Mouse (Mus musculus): ENCODE results near the gene Crnkl1. TPM values are rescaled to one million over a fixed set of nuclear protein-coding genes. Genes with fewer than 3 reads are reported as not detected.
A peak's percentile ranks its signal among the peaks of the same experiment; 100 is the strongest.
"Not testable (repeated sequence)": the region's sequence is repeated elsewhere in the genome, so short reads cannot be mapped to it uniquely, and the experiment has no call there.

Crnkl1 gene
- total RNA-seq, 1 experiment: 35.0 TPM

GRCm38 (mm10) chr2:145903061-145903901 lies 31.5 kb downstream of the Crnkl1 start:
- Histone ChIP-seq H3K27ac (ENCODE audit: insufficient read depth, low read depth, low read length, poor library complexity, severe bottlenecking) (peak overlapping the region; percentile 72), H3K4me3 (ENCODE audit: insufficient read depth in 1 of 2, low read depth in 1 of 2, low read length in 2 of 2, poor library complexity in 1 of 2, severe bottlenecking in 1 of 2) (peak overlapping the region; percentile 90 to 92), H3K4me1 (ENCODE audit: control insufficient read depth in 2 of 2, insufficient read depth in 2 of 2, low read length in 2 of 2, poor library complexity in 1 of 2) (peaks cover 6 to 15% of the 10 kb centered on the region in 2 experiments; a peak in 3 of 4 replicates), H3K36me3 (ENCODE audit: control insufficient read depth, insufficient read depth, low read length, poor library complexity, severe bottlenecking) (peaks cover 7% of the 10 kb centered on the region), H3K9me3 (ENCODE audit: control insufficient read depth, insufficient read depth, low read depth, low read length) (no peaks in the 10 kb centered on the region), H3K9ac (ENCODE audit: insufficient read depth, low read depth, low read length, poor library complexity, severe bottlenecking) (peak overlapping the region; percentile 93)
- peak; percentile 81 for DNase-seq (ENCODE audit: low read depth, low spot score)
- in situ Hi-C loops (cut with MboI; ENCODE audit: low sequenced_read_pairs in 2 of 2, unreplicated experiment in 2 of 2): no loop called here
- TF ChIP-seq MAFK (IDR thresholded peaks at IDR 0.05; ENCODE audit: insufficient read depth, low read depth, low read length) (no peak), ZNF384 (IDR thresholded peaks at IDR 0.05; ENCODE audit: low read depth, low read length) (peak; percentile 60), HCFC1 (IDR thresholded peaks at IDR 0.05; ENCODE audit: borderline replicate concordance, insufficient read depth, low read length) (peak; percentile 80), CHD2 (IDR thresholded peaks at IDR 0.05; ENCODE audit: low read depth, low read length) (peak; percentile 67; the same call in 1 of the 2 replicates), ZC3H11A (IDR thresholded peaks at IDR 0.05; ENCODE audit: borderline replicate concordance, low read depth, low read length) (no peak)

- in situ Hi-C loops (cut with MboI; ENCODE audit: low sequenced_read_pairs in 2 of 2, unreplicated experiment in 2 of 2): no loop called here
- Histone ChIP-seq H3K4me1 (ENCODE audit: control insufficient read depth in 2 of 2, insufficient read depth in 2 of 2, low read length in 2 of 2, poor library complexity in 1 of 2) (peaks cover 6 to 16% of the 10 kb centered on the region in 2 experiments; a peak in 3 of 4 replicates), H3K9me3 (ENCODE audit: control insufficient read depth, insufficient read depth, low read depth, low read length) (no peaks in the 10 kb centered on the region), H3K9ac (ENCODE audit: insufficient read depth, low read depth, low read length, poor library complexity, severe bottlenecking) (no peak within 1 kb of the TSS), H3K4me3 (ENCODE audit: insufficient read depth in 1 of 2, low read depth in 1 of 2, low read length in 2 of 2, poor library complexity in 1 of 2, severe bottlenecking in 1 of 2) (peak within 1 kb of the TSS in 1 of 2 experiments; percentile 92; a peak in 2 of 4 replicates), H3K36me3 (ENCODE audit: control insufficient read depth, insufficient read depth, low read length, poor library complexity, severe bottlenecking) (peaks cover 3% of the 10 kb centered on the region), H3K27ac (ENCODE audit: insufficient read depth, low read depth, low read length, poor library complexity, severe bottlenecking) (no peak within 1 kb of the TSS; the same call in 1 of the 2 replicates)
- no peak for DNase-seq (ENCODE audit: low read depth, low spot score)
- no peak for TF ChIP-seq HCFC1 (IDR thresholded peaks at IDR 0.05; ENCODE audit: borderline replicate concordance, insufficient read depth, low read length)
- TF ChIP-seq MAFK (IDR thresholded peaks at IDR 0.05; ENCODE audit: insufficient read depth, low read depth, low read length): no peak
- TF ChIP-seq ZC3H11A (IDR thresholded peaks at IDR 0.05; ENCODE audit: borderline replicate concordance, low read depth, low read length): no peak
- no peak for TF ChIP-seq ZNF384 (IDR thresholded peaks at IDR 0.05; ENCODE audit: low read depth, low read length)
- no peak for TF ChIP-seq CHD2 (IDR thresholded peaks at IDR 0.05; ENCODE audit: low read depth, low read length)
Measured at GRCm38 (mm10) chr2:145901861-145902260, 33.0 kb downstream of the Crnkl1 start, which contains the start of gene Naa20. TSS of gene Naa20 (plus strand) at chr2:145902099.

GRCm38 (mm10) chr2:145900318-145900717 lies 34.5 kb downstream of the Crnkl1 start:
- peak overlapping the region; percentile 89 for H3K27ac ChIP-seq (ENCODE audit: insufficient read depth, low read depth, low read length, poor library complexity, severe bottlenecking)
- H3K36me3 ChIP-seq (ENCODE audit: control insufficient read depth, insufficient read depth, low read length, poor library complexity, severe bottlenecking); H3K4me3 ChIP-seq (ENCODE audit: insufficient read depth in 1 of 2, low read depth in 1 of 2, low read length in 2 of 2, poor library complexity in 1 of 2, severe bottlenecking in 1 of 2); H3K9me3 ChIP-seq (ENCODE audit: control insufficient read depth, insufficient read depth, low read depth, low read length); DNase-seq (ENCODE audit: low read depth, low spot score); in situ Hi-C loops (cut with MboI; ENCODE audit: low sequenced_read_pairs in 2 of 2, unreplicated experiment in 2 of 2): not testable (repeated sequence)
- H3K9ac ChIP-seq (ENCODE audit: insufficient read depth, low read depth, low read length, poor library complexity, severe bottlenecking): 0 out of 2 replicates have a peak overlapping the region, but pooled peaks have one; percentile 28
- peaks cover 3 to 11% of the 10 kb centered on the region in 2 experiments; a peak in 2 of 4 replicates for H3K4me1 ChIP-seq (ENCODE audit: control insufficient read depth in 2 of 2, insufficient read depth in 2 of 2, low read length in 2 of 2, poor library complexity in 1 of 2)

GRCm38 (mm10) chr2:145898106-145898505 lies 36.7 kb downstream of the Crnkl1 start:
- Histone ChIP-seq H3K27ac (ENCODE audit: insufficient read depth, low read depth, low read length, poor library complexity, severe bottlenecking) (no peak overlapping the region), H3K36me3 (ENCODE audit: control insufficient read depth, insufficient read depth, low read length, poor library complexity, severe bottlenecking) (no peaks in the 10 kb centered on the region), H3K9me3 (ENCODE audit: control insufficient read depth, insufficient read depth, low read depth, low read length) (no peaks in the 10 kb centered on the region), H3K4me3 (ENCODE audit: insufficient read depth in 1 of 2, low read depth in 1 of 2, low read length in 2 of 2, poor library complexity in 1 of 2, severe bottlenecking in 1 of 2) (no peak overlapping the region), H3K9ac (ENCODE audit: insufficient read depth, low read depth, low read length, poor library complexity, severe bottlenecking) (no peak overlapping the region), H3K4me1 (ENCODE audit: control insufficient read depth in 2 of 2, insufficient read depth in 2 of 2, low read length in 2 of 2, poor library complexity in 1 of 2) (peaks cover 2 to 6% of the 10 kb centered on the region in 2 experiments; a peak in 2 of 4 replicates)
- TF ChIP-seq ZC3H11A (IDR thresholded peaks at IDR 0.05; ENCODE audit: borderline replicate concordance, low read depth, low read length) (no peak), ZNF384 (IDR thresholded peaks at IDR 0.05; ENCODE audit: low read depth, low read length) (no peak), CHD2 (IDR thresholded peaks at IDR 0.05; ENCODE audit: low read depth, low read length) (no peak), MAFK (IDR thresholded peaks at IDR 0.05; ENCODE audit: insufficient read depth, low read depth, low read length) (no peak), HCFC1 (IDR thresholded peaks at IDR 0.05; ENCODE audit: borderline replicate concordance, insufficient read depth, low read length) (no peak)
- in situ Hi-C loops (cut with MboI; ENCODE audit: low sequenced_read_pairs in 2 of 2, unreplicated experiment in 2 of 2): no loop called here
- DNase-seq (ENCODE audit: low read depth, low spot score): no peak

Data from ES-E14 (cell line).